Mouse (Mus musculus): ENCODE data around the gene Pibf1.

DNA sequence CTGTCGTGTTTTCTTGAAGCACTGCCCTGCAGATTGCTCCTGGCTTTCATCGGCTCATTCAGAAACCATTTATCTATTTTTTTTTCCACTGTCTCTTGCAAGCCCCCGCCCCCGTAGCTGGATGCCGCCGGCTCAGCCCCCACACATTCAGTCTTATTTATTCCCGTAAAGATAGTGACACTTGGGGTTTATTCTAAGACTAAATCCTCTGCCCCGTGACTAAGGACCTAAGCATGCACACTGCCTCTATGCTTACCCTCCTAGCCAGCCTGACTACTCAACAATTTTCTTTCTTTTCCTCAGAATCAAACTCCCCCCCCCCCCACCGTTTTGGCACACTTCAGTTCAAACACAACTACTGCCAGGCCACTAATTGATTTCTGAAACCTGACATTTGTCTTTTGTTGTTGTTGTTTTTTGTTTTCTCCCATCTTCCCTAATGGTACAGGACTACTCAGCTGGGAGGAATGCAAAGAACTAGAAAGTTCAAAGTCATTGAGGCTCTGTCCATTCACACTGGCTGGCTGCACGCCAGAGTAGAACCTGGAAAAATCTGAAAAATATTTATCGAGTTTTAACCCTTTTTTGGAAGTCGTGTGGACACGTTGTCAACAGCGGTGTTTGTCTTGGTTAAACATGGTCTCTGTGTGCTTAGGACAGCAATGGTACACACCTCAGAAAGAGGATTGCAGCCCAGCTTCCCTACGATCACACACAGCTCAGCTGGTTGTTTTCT lies 196.6 kb downstream of the Pibf1 start:
- TF ChIP-seq CTCF (IDR thresholded peaks at IDR 0.05; ENCODE audit: insufficient read depth, low read length) (no peak), POLR2A (IDR thresholded peaks at IDR 0.05; ENCODE audit: borderline replicate concordance, extremely low read depth, low read depth, low read length) (no peak)

Measured in lung, adult 2 months (tissue).